Mouse (Mus musculus) forebrain, postnatal 0 days (tissue): ENCODE results near the gene Sec11a. TPM values are rescaled to one million over a fixed set of nuclear protein-coding genes. Genes with fewer than 3 reads are reported as not detected.

Experiments
- ATAC-seq: fragments of 200-750 bp; cut with Nextera tagmentation; 2 replicates; pipeline ENCODE4 v1.8.0; 2017; ENCODE audit warnings: mild to moderate bottlenecking, moderate library complexity
- DNase-seq: peaks from one replicate; pipeline ENCODE4 v3.0.0-alpha.2; 2015
- H3K27ac ChIP-seq: fragments of 300-500 bp; sonication (generic); 2 replicates; pipeline ENCODE4 v1.5.1; 2014; ENCODE audit warnings: low read depth, mild to moderate bottlenecking, antibody characterized with exemption, low read length, moderate library complexity, mixed read lengths
- H3K27me3 ChIP-seq: fragments of 300-500 bp; sonication (generic); 2 replicates; pipeline ENCODE4 v1.6.1; 2014; ENCODE audit warnings: mild to moderate bottlenecking, low read length, mixed read lengths; ENCODE audit not compliant: insufficient read depth
- H3K36me3 ChIP-seq: fragments of 300-500 bp; sonication (generic); 2 replicates; pipeline ENCODE4 v1.6.1; 2014; ENCODE audit warnings: mild to moderate bottlenecking, moderate library complexity; ENCODE audit not compliant: insufficient read depth
- H3K4me1 ChIP-seq: fragments of 300-500 bp; sonication (generic); 2 replicates; pipeline ENCODE4 v1.6.1; 2014; ENCODE audit warnings: antibody characterized with exemption; ENCODE audit not compliant: insufficient read depth
- H3K4me2 ChIP-seq: fragments of 300-500 bp; sonication (generic); 2 replicates; pipeline ENCODE4 v1.6.1; 2014; ENCODE audit warnings: low read depth, mild to moderate bottlenecking, moderate library complexity
- H3K4me3 ChIP-seq: fragments of 300-500 bp; sonication (generic); 2 replicates; pipeline ENCODE4 v1.5.1; 2014; ENCODE audit warnings: low read depth, low read length, mixed read lengths
- H3K9ac ChIP-seq: fragments of 300-500 bp; sonication (generic); 2 replicates; pipeline ENCODE4 v1.6.1; 2014; ENCODE audit warnings: mild to moderate bottlenecking
- H3K9me3 ChIP-seq: fragments of 300-500 bp; sonication (generic); 2 replicates; pipeline ENCODE4 v1.6.1; 2016; ENCODE audit warnings: low read length
- CTCF ChIP-seq: sonication (generic); IDR thresholded peaks from 2 replicates; pipeline ENCODE4 v1.5.1; 2016; ENCODE audit warnings: antibody characterized with exemption, control low read depth, low read depth
- WGBS: fragments of 180-500 bp; shearing (Covaris S2); extraction: QIAGEN DNeasy Blood & Tissue Kit; methylation state at CpG from one replicate; pipeline ENCODE4 v1.1.7; 2014; 5-methylcytosine and 5-hydroxymethylcytosine counted together
- polyA plus RNA-seq: library from polyadenylated mRNA; unstranded; fragments of >200 nt; fragmentation: Nextera tagmentation; extraction: Ambion mirVana; gene quantifications from 2 replicates; pipeline ENCODE4 v1.2.1, GENCODE M21; 2015
- total RNA-seq: library from RNA; depleted of rRNA; stranded (reverse); fragments of >200 nt; gene quantifications from 2 replicates; pipeline ENCODE4 v1.2.3, GENCODE M21; 2014

Sec11a gene
- total and polyA plus RNA-seq, 2 experiments from 2014 or later, result 72.5 to 133 TPM

DNA sequence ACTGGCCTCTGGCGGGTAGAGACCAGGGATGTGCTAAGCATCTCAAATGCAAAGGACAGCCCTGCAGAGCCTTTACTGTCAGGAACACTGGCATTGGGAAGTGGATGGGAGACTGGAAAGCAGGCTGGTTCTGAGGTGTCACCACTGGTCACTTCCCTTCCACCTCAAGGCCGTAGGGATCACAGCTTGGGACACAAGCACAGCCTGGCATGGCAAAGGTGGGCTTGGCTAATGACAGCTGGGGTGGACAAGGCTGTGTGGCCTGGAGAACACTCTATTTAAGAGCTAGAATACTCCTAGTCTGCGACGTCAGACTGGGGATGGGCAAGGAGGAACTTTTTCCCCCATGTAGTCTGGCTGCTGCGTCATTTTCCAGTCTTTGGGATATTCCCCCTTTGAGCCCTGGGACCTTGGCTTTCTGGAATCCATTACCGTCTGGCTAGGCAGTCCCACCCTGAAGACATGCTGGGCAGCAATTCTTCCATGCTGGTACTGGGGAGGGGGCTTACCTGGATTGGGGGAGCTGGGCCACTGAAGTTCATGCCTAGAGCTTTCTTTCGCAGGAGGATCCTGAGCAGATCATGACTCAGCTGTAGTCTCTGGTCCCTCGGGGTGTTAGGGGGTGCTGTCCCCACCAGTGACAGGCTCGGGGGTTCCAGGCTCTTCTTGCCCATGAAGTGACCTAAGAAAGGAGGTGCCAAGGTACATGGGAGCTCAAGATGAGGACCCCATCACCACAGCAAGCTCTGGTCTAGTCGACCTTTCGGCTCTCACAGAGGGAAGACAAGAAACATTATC is 43.8 kb downstream of the Sec11a start:
- 91% methylated on average over 11 of the region's 11 CpGs for WGBS
- ATAC-seq, result no peak
- Histone ChIP-seq H3K27ac (no peak overlapping the region), H3K27me3 (no peaks in the 10 kb centered on the region), H3K4me2 (no peak overlapping the region), H3K4me3 (no peak overlapping the region), H3K4me1 (peaks cover 9% of the 10 kb centered on the region), H3K9ac (no peak overlapping the region), H3K9me3 (no peaks in the 10 kb centered on the region), H3K36me3 (peaks cover 29% of the 10 kb centered on the region)
- no peak for DNase-seq
- TF ChIP-seq CTCF, result no peak

- TF ChIP-seq CTCF, result no peak
- 28% methylated on average over 15 of the region's 15 CpGs for WGBS
- H3K4me1 ChIP-seq, result peaks cover 9% of the 10 kb centered on the region
- H3K9me3 ChIP-seq, result no peaks in the 10 kb centered on the region
- DNase-seq (no peak), ATAC-seq (peak; percentile 13)
- peak overlapping the region; percentile 60 for H3K4me3 ChIP-seq
- H3K9ac ChIP-seq, result peak overlapping the region; percentile 61
- H3K4me2 ChIP-seq, result peak overlapping the region; percentile 55
- H3K27ac ChIP-seq, result peak overlapping the region; percentile 78
- no peaks in the 10 kb centered on the region for H3K27me3 ChIP-seq
- peaks cover 28% of the 10 kb centered on the region for H3K36me3 ChIP-seq
Observed at GRCm38 (mm10) chr7:80901541-80902274, 45.9 kb downstream of the Sec11a start.

DNA sequence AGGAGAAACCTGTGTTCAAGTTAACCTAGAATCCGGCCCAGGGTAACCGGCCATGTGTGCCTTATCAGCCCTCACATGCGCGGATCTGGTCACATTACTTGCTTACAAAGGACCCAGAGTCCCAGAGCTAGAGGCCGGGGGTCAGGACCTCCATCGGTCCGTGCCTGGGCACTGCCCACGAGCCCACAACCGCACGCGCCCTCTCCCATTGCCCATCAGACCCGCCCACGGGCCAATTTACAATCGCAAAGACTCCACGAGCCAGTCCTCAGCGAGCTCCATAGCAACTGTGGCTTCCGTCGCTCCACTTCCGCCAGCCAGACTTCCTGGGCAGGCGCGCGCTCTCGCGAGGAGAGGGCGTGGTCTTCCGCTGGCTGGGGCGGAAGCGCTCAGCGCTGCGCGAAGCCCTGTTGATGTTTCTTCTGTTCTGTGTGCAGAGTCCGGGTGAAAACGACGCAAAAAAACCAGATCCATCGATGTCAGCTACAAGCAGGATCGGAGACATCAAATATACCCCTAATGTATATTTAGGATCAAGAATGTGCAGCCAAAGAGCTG is 46.6 kb downstream of the Sec11a start, which contains the start of gene Wdr73:
Gene Wdr73 (minus strand): TSS at position 326 of the 558 bp plus-strand sequence.
- Histone ChIP-seq H3K36me3 (peaks cover 31% of the 10 kb centered on the region), H3K27me3 (no peaks in the 10 kb centered on the region), H3K9ac (peak within 1 kb of the TSS; percentile 61), H3K9me3 (no peaks in the 10 kb centered on the region), H3K4me3 (peak within 1 kb of the TSS; percentile 60), H3K4me2 (peak within 1 kb of the TSS; percentile 55), H3K27ac (peak within 1 kb of the TSS; percentile 78), H3K4me1 (peaks cover 9% of the 10 kb centered on the region)
- DNase-seq (peak; percentile 94), ATAC-seq (peak; percentile 99)
- under 1% methylated on average over 36 of the region's 36 CpGs for WGBS
- no peak for TF ChIP-seq CTCF

DNA sequence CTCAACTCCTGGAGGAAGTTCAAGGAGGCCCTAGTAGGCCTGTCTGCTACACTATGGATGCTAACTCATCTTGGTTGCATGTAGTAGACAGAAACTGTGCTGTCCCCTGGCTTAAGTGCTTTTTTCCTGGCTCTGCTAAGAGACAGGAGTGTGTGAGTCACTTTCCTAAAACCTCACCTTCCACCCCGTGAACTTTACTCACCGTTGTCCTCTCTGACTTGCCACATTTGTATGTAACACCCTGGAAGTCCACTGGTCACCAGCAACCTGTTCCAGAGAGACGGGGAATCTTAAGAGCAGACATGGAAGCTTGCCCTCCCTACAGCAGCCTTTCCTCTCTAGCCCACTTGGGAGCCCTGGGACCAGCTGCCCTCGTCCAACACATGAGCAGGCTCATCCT is 49.9 kb downstream of the Sec11a start:
- 93% methylated on average over 4 of the region's 4 CpGs for WGBS
- TF ChIP-seq CTCF, result no peak
- H3K4me1 ChIP-seq, result 0 out of 2 replicates have a peak, but pooled peaks cover 3% of the 10 kb centered on the region
- no peak overlapping the region for H3K27ac ChIP-seq
- H3K36me3 ChIP-seq, result peaks cover 45% of the 10 kb centered on the region
- DNase-seq (no peak), ATAC-seq (no peak)
- H3K4me3 ChIP-seq, result no peak overlapping the region
- H3K9ac ChIP-seq, result no peak overlapping the region
- no peaks in the 10 kb centered on the region for H3K27me3 ChIP-seq
- no peaks in the 10 kb centered on the region for H3K9me3 ChIP-seq
- H3K4me2 ChIP-seq, result no peak overlapping the region

- TF ChIP-seq CTCF, result no peak
- Histone ChIP-seq H3K36me3 (peaks cover 50% of the 10 kb centered on the region), H3K4me3 (no peak overlapping the region), H3K27ac (no peak overlapping the region), H3K27me3 (no peaks in the 10 kb centered on the region), H3K9ac (no peak overlapping the region), H3K9me3 (no peaks in the 10 kb centered on the region), H3K4me1 (0 out of 2 replicates have a peak, but pooled peaks cover 3% of the 10 kb centered on the region), H3K4me2 (no peak overlapping the region)
- ATAC-seq (no peak), DNase-seq (no peak)
- 92% methylated on average over 7 of the region's 7 CpGs for WGBS
Observed at GRCm38 (mm10) chr7:80897134-80897533, 50.4 kb downstream of the Sec11a start.

GRCm38 (mm10) chr7:80894815-80895519 is 52.6 kb downstream of the Sec11a start:
- H3K4me1 ChIP-seq, result no peaks in the 10 kb centered on the region
- H3K4me2 ChIP-seq, result no peak overlapping the region
- peaks cover 66% of the 10 kb centered on the region for H3K36me3 ChIP-seq
- no peaks in the 10 kb centered on the region for H3K9me3 ChIP-seq
- DNase-seq (no peak), ATAC-seq (no peak)
- no peak for TF ChIP-seq CTCF
- no peak overlapping the region for H3K27ac ChIP-seq
- no peak overlapping the region for H3K4me3 ChIP-seq
- H3K9ac ChIP-seq, result no peak overlapping the region
- WGBS, result 96% methylated on average over 14 of the region's 14 CpGs
- H3K27me3 ChIP-seq, result no peaks in the 10 kb centered on the region
